Mouse (Mus musculus): ENCODE measurements around the gene Ccdc81. TPM values are rescaled to one million over a fixed set of nuclear protein-coding genes. Genes with fewer than 3 reads are reported as not detected.

The Ccdc81 gene
- polyA plus RNA-seq, 1 experiment from 2014 or later, result 1.2 TPM

- Histone ChIP-seq H3K4me3 (ENCODE audit: low read depth, low read length) (no peak overlapping the region), H3K27ac (replicated peaks; ENCODE audit: low read depth, low read length) (no peak overlapping the region), H3K36me3 (ENCODE audit: control insufficient read depth, insufficient read depth, low read length) (no peaks in the 10 kb centered on the region), H3K9me3 (ENCODE audit: control insufficient read depth, low read length) (no peaks in the 10 kb centered on the region), H3K4me2 (ENCODE audit: low read depth, low read length) (no peak overlapping the region), H3K27me3 (replicated peaks; ENCODE audit: control insufficient read depth, insufficient read depth, low read length) (no peaks in the 10 kb centered on the region), H3K9ac (ENCODE audit: low read depth, low read length) (no peak overlapping the region), H3K4me1 (ENCODE audit: control insufficient read depth, insufficient read depth, low read length) (no peaks in the 10 kb centered on the region; the same call in 1 of the 2 replicates)
- DNase-seq (ENCODE audit: low spot score) (no peak), ATAC-seq (ENCODE audit: low read depth) (no peak)
- WGBS, result 79% methylated on average over 10 of the region's 10 CpGs
Measured at GRCm38 (mm10) chr7:89852158-89853095, 51.0 kb downstream of the Ccdc81 start.

- no peaks in the 10 kb centered on the region for H3K9me3 ChIP-seq (ENCODE audit: control insufficient read depth, low read length)
- H3K27ac ChIP-seq (replicated peaks; ENCODE audit: low read depth, low read length), result no peak overlapping the region
- H3K4me3 ChIP-seq (ENCODE audit: low read depth, low read length), result no peak overlapping the region
- no peaks in the 10 kb centered on the region; the same call in 1 of the 2 replicates for H3K4me1 ChIP-seq (ENCODE audit: control insufficient read depth, insufficient read depth, low read length)
- no peak overlapping the region for H3K9ac ChIP-seq (ENCODE audit: low read depth, low read length)
- DNase-seq (ENCODE audit: low spot score) (no peak), ATAC-seq (ENCODE audit: low read depth) (no peak)
- no peaks in the 10 kb centered on the region for H3K36me3 ChIP-seq (ENCODE audit: control insufficient read depth, insufficient read depth, low read length)
- 69% methylated on average over 3 of the region's 3 CpGs for WGBS
- H3K27me3 ChIP-seq (replicated peaks; ENCODE audit: control insufficient read depth, insufficient read depth, low read length), result no peaks in the 10 kb centered on the region
- H3K4me2 ChIP-seq (ENCODE audit: low read depth, low read length), result no peak overlapping the region
Measured at GRCm38 (mm10) chr7:89850510-89850909, 52.9 kb downstream of the Ccdc81 start.

DNA sequence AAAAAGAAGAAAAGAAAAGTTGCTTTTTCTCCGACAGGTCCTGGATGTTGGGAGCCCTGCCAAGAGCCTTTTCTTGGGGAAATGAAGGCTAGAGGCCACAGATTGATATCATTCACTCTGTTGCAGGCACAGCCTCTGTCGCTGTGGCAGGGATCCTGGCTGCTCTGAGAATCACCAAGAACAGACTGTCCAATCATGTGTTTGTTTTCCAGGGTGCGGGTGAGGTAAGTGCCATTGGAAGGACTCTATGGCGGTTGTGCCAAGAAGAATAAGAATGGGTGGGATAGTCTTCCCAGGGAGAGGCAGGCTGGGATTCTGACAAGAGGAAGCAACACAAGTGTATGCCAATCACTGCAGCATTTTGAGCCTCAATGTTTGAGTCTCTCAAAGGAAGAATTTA lies 57.8 kb downstream of the Ccdc81 start:
- Histone ChIP-seq H3K36me3 (ENCODE audit: control insufficient read depth, insufficient read depth, low read length) (no peaks in the 10 kb centered on the region), H3K27me3 (replicated peaks; ENCODE audit: control insufficient read depth, insufficient read depth, low read length) (no peaks in the 10 kb centered on the region)
- no peak for ATAC-seq (ENCODE audit: low read depth)

DNA sequence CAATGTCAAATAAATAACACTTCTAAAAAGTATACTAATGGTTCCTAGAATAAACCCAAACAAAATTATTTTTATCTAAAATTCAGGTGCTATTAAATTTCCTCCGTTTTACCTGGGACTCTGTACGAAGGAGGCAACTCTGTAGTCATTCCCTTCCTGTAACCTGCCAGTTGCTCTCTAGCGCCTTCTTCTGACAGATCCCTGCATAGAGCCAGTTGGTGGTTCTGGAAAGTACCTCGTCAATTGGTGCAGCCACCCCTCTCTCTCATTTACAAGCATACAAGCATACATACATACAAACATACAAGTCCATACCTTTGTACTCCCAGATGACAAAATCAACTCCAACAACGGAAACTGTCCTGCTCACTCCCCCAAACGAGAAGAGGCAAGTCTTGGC lies 59.9 kb downstream of the Ccdc81 start:
- 23% methylated on average over 6 of the region's 6 CpGs for WGBS

More for the DNA sequence above, 57.8 kb downstream of the Ccdc81 start:
- H3K27ac ChIP-seq (replicated peaks; ENCODE audit: low read depth, low read length), result no peak overlapping the region
- H3K4me3 ChIP-seq (ENCODE audit: low read depth, low read length), result no peak overlapping the region
- 69% methylated on average over 4 of the region's 4 CpGs for WGBS
- H3K9ac ChIP-seq (ENCODE audit: low read depth, low read length), result no peak overlapping the region
- H3K9me3 ChIP-seq (ENCODE audit: control insufficient read depth, low read length), result no peaks in the 10 kb centered on the region
- DNase-seq (ENCODE audit: low spot score), result no peak
- H3K4me1 ChIP-seq (ENCODE audit: control insufficient read depth, insufficient read depth, low read length), result no peaks in the 10 kb centered on the region
- H3K4me2 ChIP-seq (ENCODE audit: low read depth, low read length), result no peak overlapping the region

GRCm38 (mm10) chr7:89843121-89843520 lies 60.3 kb downstream of the Ccdc81 start:
- Histone ChIP-seq H3K9me3 (ENCODE audit: control insufficient read depth, low read length) (no peaks in the 10 kb centered on the region), H3K9ac (ENCODE audit: low read depth, low read length) (no peak overlapping the region), H3K27me3 (replicated peaks; ENCODE audit: control insufficient read depth, insufficient read depth, low read length) (no peaks in the 10 kb centered on the region), H3K27ac (replicated peaks; ENCODE audit: low read depth, low read length) (no peak overlapping the region), H3K36me3 (ENCODE audit: control insufficient read depth, insufficient read depth, low read length) (no peaks in the 10 kb centered on the region), H3K4me2 (ENCODE audit: low read depth, low read length) (no peak overlapping the region), H3K4me3 (ENCODE audit: low read depth, low read length) (no peak overlapping the region), H3K4me1 (ENCODE audit: control insufficient read depth, insufficient read depth, low read length) (no peaks in the 10 kb centered on the region)
- WGBS, result 54% methylated on average over 6 of the region's 6 CpGs
- ATAC-seq (ENCODE audit: low read depth) (no peak), DNase-seq (ENCODE audit: low spot score) (no peak)

More for the DNA sequence above, 59.9 kb downstream of the Ccdc81 start:
- H3K36me3 ChIP-seq (ENCODE audit: control insufficient read depth, insufficient read depth, low read length), result no peaks in the 10 kb centered on the region
- no peak overlapping the region for H3K4me3 ChIP-seq (ENCODE audit: low read depth, low read length)
- no peaks in the 10 kb centered on the region for H3K9me3 ChIP-seq (ENCODE audit: control insufficient read depth, low read length)
- ATAC-seq (ENCODE audit: low read depth) (no peak), DNase-seq (ENCODE audit: low spot score) (no peak)
- H3K27me3 ChIP-seq (replicated peaks; ENCODE audit: control insufficient read depth, insufficient read depth, low read length), result no peaks in the 10 kb centered on the region
- no peak overlapping the region for H3K9ac ChIP-seq (ENCODE audit: low read depth, low read length)
- no peak overlapping the region for H3K4me2 ChIP-seq (ENCODE audit: low read depth, low read length)
- H3K27ac ChIP-seq (replicated peaks; ENCODE audit: low read depth, low read length), result no peak overlapping the region
- no peaks in the 10 kb centered on the region for H3K4me1 ChIP-seq (ENCODE audit: control insufficient read depth, insufficient read depth, low read length)

GRCm38 (mm10) chr7:89842404-89842715 lies 61.1 kb downstream of the Ccdc81 start:
- Histone ChIP-seq H3K4me1 (ENCODE audit: control insufficient read depth, insufficient read depth, low read length) (no peaks in the 10 kb centered on the region), H3K9me3 (ENCODE audit: control insufficient read depth, low read length) (no peaks in the 10 kb centered on the region), H3K36me3 (ENCODE audit: control insufficient read depth, insufficient read depth, low read length) (no peaks in the 10 kb centered on the region), H3K4me3 (ENCODE audit: low read depth, low read length) (no peak overlapping the region), H3K27me3 (replicated peaks; ENCODE audit: control insufficient read depth, insufficient read depth, low read length) (no peaks in the 10 kb centered on the region), H3K27ac (replicated peaks; ENCODE audit: low read depth, low read length) (no peak overlapping the region), H3K4me2 (ENCODE audit: low read depth, low read length) (no peak overlapping the region), H3K9ac (ENCODE audit: low read depth, low read length) (no peak overlapping the region)
- no peak for DNase-seq (ENCODE audit: low spot score)
- WGBS, result 84% methylated on average over 5 of the region's 5 CpGs
- no peak for ATAC-seq (ENCODE audit: low read depth)

DNA sequence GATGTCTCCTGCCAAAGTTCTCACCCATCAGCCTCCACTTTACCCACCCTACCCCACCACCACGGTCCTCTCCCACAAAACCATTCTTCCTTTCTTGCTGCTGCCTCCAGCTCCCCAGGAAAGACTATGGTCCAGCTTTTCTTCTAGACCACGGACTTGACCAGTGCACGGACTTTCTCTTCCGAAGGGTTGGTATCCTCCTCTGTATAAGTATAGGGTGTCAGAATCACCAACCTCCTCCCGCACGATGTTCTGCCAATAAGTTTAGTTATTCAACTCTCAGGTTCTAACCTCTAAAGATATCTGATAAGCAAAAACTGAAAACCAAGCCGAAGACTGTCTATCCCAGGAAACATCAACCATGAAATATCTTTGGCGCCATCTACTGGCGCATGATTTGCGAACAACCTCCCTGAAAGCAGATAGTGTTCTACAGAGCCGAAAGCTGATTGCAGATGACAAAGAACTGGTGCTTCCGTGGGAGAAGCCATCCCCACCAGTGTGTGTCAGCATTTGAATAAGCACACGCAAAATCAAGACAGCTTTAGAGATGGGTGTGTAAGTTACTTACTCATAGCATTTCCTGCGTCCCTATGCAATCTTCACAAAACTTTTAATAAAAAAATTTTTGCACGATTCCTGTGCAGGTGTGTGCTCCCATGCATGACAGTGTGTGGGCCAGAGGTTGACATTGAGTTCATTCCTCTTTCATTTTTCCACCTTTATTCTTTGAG lies 61.6 kb downstream of the Ccdc81 start:
- no peaks in the 10 kb centered on the region for H3K36me3 ChIP-seq (ENCODE audit: control insufficient read depth, insufficient read depth, low read length)
- no peak overlapping the region for H3K4me3 ChIP-seq (ENCODE audit: low read depth, low read length)
- H3K4me2 ChIP-seq (ENCODE audit: low read depth, low read length), result peak overlapping the region; percentile 3; the same call in 1 of the 2 replicates
- peak; percentile 66 for ATAC-seq (ENCODE audit: low read depth)
- H3K27ac ChIP-seq (replicated peaks; ENCODE audit: low read depth, low read length), result no peak overlapping the region
- H3K4me1 ChIP-seq (ENCODE audit: control insufficient read depth, insufficient read depth, low read length), result no peaks in the 10 kb centered on the region
- peak; percentile 94 for DNase-seq (ENCODE audit: low spot score)
- 32% methylated on average over 15 of the region's 15 CpGs for WGBS
- H3K9me3 ChIP-seq (ENCODE audit: control insufficient read depth, low read length), result no peaks in the 10 kb centered on the region
- no peaks in the 10 kb centered on the region for H3K27me3 ChIP-seq (replicated peaks; ENCODE audit: control insufficient read depth, insufficient read depth, low read length)
- no peak overlapping the region for H3K9ac ChIP-seq (ENCODE audit: low read depth, low read length)

DNA sequence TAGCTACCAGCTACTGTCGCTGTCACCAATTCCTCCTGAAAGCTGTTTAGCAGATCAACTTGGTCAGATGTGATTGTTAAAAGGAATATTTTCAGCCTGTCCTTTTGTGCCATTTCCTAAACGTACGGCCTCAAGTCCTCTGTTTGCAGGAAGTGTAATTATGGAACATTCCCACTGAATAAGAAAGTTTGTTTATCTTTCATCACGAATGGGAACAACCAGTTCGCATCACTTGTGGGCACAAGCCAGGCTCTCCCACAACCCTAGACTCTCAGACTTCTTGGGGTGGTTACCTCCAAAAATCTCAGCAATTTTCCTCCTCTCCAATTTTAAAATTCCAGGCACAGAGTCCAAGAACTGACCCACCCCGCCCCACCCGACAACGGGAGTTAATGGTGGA lies 63.7 kb downstream of the Ccdc81 start:
- Histone ChIP-seq H3K36me3 (ENCODE audit: control insufficient read depth, insufficient read depth, low read length) (no peaks in the 10 kb centered on the region), H3K9ac (ENCODE audit: low read depth, low read length) (no peak overlapping the region), H3K27me3 (replicated peaks; ENCODE audit: control insufficient read depth, insufficient read depth, low read length) (no peaks in the 10 kb centered on the region), H3K4me1 (ENCODE audit: control insufficient read depth, insufficient read depth, low read length) (no peaks in the 10 kb centered on the region), H3K4me2 (ENCODE audit: low read depth, low read length) (no peak overlapping the region), H3K4me3 (ENCODE audit: low read depth, low read length) (no peak overlapping the region), H3K27ac (replicated peaks; ENCODE audit: low read depth, low read length) (no peak overlapping the region), H3K9me3 (ENCODE audit: control insufficient read depth, low read length) (no peaks in the 10 kb centered on the region)
- ATAC-seq (ENCODE audit: low read depth) (no peak), DNase-seq (ENCODE audit: low spot score) (no peak)
- 69% methylated on average over 8 of the region's 8 CpGs for WGBS

Data from embryonic facial prominence, embryonic 14.5 days (tissue).